Comparison of ENCODE assay signal across 8 mouse cellular contexts in genomic region chr6:57765095-57765878, GRCm38 (mm10). TPM values are rescaled to one million over a fixed set of nuclear protein-coding genes. Genes with fewer than 3 reads are reported as not detected.
A peak's percentile ranks its signal among the peaks of the same experiment; 100 is the strongest.
DNase-seq lines count a peak whose midpoint lies in the region; ATAC-seq and TF ChIP-seq lines count a peak whose summit lies in the region.

No protein-coding gene starts in this region.

- no peaks in the 10 kb centered on the region for H3K4me1 ChIP-seq in lung, postnatal 0 days (ENCODE audit: insufficient read depth, low read depth, low read length)

- H3K4me3 ChIP-seq in lung, postnatal 0 days (ENCODE audit: low read depth, low read length), result no peak overlapping the region

- TF ChIP-seq CTCF in lung, postnatal 0 days (IDR thresholded peaks at IDR 0.05), result no peak

- H3K4me2 ChIP-seq in lung, postnatal 0 days (replicated peaks; ENCODE audit: low read depth, low read length), result no peak overlapping the region

- H3K27me3 ChIP-seq in lung, postnatal 0 days (replicated peaks; ENCODE audit: insufficient read depth, low read length), result no peaks in the 10 kb centered on the region

- intact Hi-C loops in heart, postnatal 25 days (cut with DNase I), result no loop called here
- intact Hi-C loops in gastrocnemius, postnatal 14 days (cut with DNase I; ENCODE audit: low total_unique reads), result no loop called here

- 56% methylated on average over 3 of the region's 3 CpGs for WGBS in lung, postnatal 0 days

- ATAC-seq in lung, postnatal 0 days, result no peak

- H3K36me3 ChIP-seq in lung, postnatal 0 days (ENCODE audit: insufficient read depth, low read length), result no peaks in the 10 kb centered on the region

- H3K9ac ChIP-seq in lung, postnatal 0 days (replicated peaks; ENCODE audit: low read depth), result no peak overlapping the region

- H3K27ac ChIP-seq in lung, postnatal 0 days (ENCODE audit: low read length), result no peak overlapping the region

- peak; percentile 14 for DNase-seq in heart, adult 8-10 months (ENCODE audit: low spot score)
- DNase-seq in heart, postnatal 25 days (ENCODE audit: low spot score), result no peak
- DNase-seq in MEL-GATA-1-ER (ENCODE audit: extremely low read depth, low read depth) (peak; percentile 67), MN1 (ENCODE audit: low spot score) (no peak)
- peak; percentile 20 to 52 for DNase-seq in cerebellum, postnatal 25 days
- peak; percentile 14 for DNase-seq in lung, postnatal 0 days (ENCODE audit: low spot score)
- no peak for DNase-seq in embryo, embryonic 9.5 days (ENCODE audit: extremely low spot score)
- no peak for DNase-seq in gastrocnemius, postnatal 14 days

- TF ChIP-seq EP300 in lung, postnatal 0 days (IDR thresholded peaks at IDR 0.05), result no peak

- H3K9me3 ChIP-seq in lung, postnatal 0 days (ENCODE audit: low read length), result no peaks in the 10 kb centered on the region

RNA-seq across cellular contexts. Expression of gene Vopp1, which starts 59.7 kb away (rescaled TPM):
- total RNA-seq in heart, adult 8-10 months (2022), result 10 to 100 TPM; 19.0 to 22.8 (median 20.4) TPM
- 10 to 100 TPM; 21.5 to 21.8 TPM for total RNA-seq in heart, postnatal 25 days (2021)
- polyA plus RNA-seq in lung, postnatal 0 days (2015; fragmentation: Nextera tagmentation; extraction: Ambion mirVana), result 15.9 and 17.6 TPM in 2 replicates
- 1 to 10 TPM; 5.2 to 7.2 TPM for total RNA-seq in gastrocnemius, postnatal 14 days (2021)

Comparison
In these comparisons a context has a peak if more than half of its experiments do, and no peak if none do; other contexts are left out.
1. DNase-seq: peak in heart, adult 8-10 months (single experiment), MEL-GATA-1-ER (single experiment), cerebellum, postnatal 25 days (2 of 2) and lung, postnatal 0 days (single experiment); none in heart, postnatal 25 days (single experiment), embryo, embryonic 9.5 days (single experiment), gastrocnemius, postnatal 14 days (single experiment) and MN1 (single experiment).